Mouse (Mus musculus): ENCODE measurements around the gene Rcc1l. TPM values are rescaled to one million over a fixed set of nuclear protein-coding genes. Genes with fewer than 3 reads are reported as not detected.

Gene Rcc1l
- polyA plus RNA-seq, 1 experiment from 2014 or later: 35.2 TPM

- H3K4me2 ChIP-seq (replicated peaks; ENCODE audit: low read depth, low read length): no peak overlapping the region
- 89% methylated on average over 7 of the region's 7 CpGs for WGBS
- H3K4me3 ChIP-seq (ENCODE audit: low read length): no peak overlapping the region
- H3K4me1 ChIP-seq (ENCODE audit: control insufficient read depth, insufficient read depth, low read length): no peaks in the 10 kb centered on the region
- peaks cover 68% of the 10 kb centered on the region for H3K36me3 ChIP-seq (ENCODE audit: control insufficient read depth, insufficient read depth, low read length)
- no peak overlapping the region for H3K9ac ChIP-seq (ENCODE audit: low read depth, low read length)
- H3K27me3 ChIP-seq (ENCODE audit: control insufficient read depth, insufficient read depth, low read length): no peaks in the 10 kb centered on the region
- no peaks in the 10 kb centered on the region for H3K9me3 ChIP-seq (ENCODE audit: control insufficient read depth, low read length)
- no peak overlapping the region for H3K27ac ChIP-seq (ENCODE audit: low read depth, low read length)
- no peak for ATAC-seq (ENCODE audit: low FRiP score, low TSS enrichment)
Observed at GRCm38 (mm10) chr5:134155916-134156466, 20.6 kb downstream of the Rcc1l start.

GRCm38 (mm10) chr5:134151895-134152294 is 24.7 kb downstream of the Rcc1l start:
- 89% methylated on average over 11 of the region's 11 CpGs for WGBS
- Histone ChIP-seq H3K4me3 (ENCODE audit: low read length) (no peak overlapping the region), H3K4me2 (replicated peaks; ENCODE audit: low read depth, low read length) (no peak overlapping the region), H3K9me3 (ENCODE audit: control insufficient read depth, low read length) (no peaks in the 10 kb centered on the region), H3K36me3 (ENCODE audit: control insufficient read depth, insufficient read depth, low read length) (peaks cover 57% of the 10 kb centered on the region), H3K27ac (ENCODE audit: low read depth, low read length) (no peak overlapping the region), H3K9ac (ENCODE audit: low read depth, low read length) (no peak overlapping the region), H3K27me3 (ENCODE audit: control insufficient read depth, insufficient read depth, low read length) (no peaks in the 10 kb centered on the region), H3K4me1 (ENCODE audit: control insufficient read depth, insufficient read depth, low read length) (no peaks in the 10 kb centered on the region; the same call in 1 of the 2 replicates)
- no peak for ATAC-seq (ENCODE audit: low FRiP score, low TSS enrichment)

DNA sequence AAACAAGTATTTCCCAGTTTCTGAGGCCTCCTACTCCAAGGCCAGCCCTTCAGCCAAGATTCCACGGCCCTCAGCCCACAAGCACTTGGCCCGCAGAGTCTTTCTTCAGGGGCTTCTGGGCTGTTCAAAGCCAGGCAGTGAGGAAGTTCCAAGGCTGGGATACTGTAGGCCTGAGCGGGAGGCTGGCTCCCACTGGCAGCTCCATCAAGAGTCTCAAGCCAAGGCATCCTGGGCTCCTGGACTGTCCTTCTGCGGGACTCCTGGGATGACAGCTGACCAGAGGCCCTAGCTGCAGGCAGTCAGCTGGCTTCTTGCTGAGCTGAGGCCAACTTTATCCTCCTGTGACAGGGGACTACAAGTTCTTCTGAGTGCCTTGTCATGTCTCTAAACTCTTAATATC is 28.4 kb downstream of the Rcc1l start:
- ATAC-seq (ENCODE audit: low FRiP score, low TSS enrichment): no peak
- H3K4me2 ChIP-seq (replicated peaks; ENCODE audit: low read depth, low read length): no peak overlapping the region
- WGBS: 88% methylated on average over 4 of the region's 4 CpGs
- H3K9ac ChIP-seq (ENCODE audit: low read depth, low read length): no peak overlapping the region
- H3K9me3 ChIP-seq (ENCODE audit: control insufficient read depth, low read length): peaks cover 3% of the 10 kb centered on the region; the same call in 1 of the 2 replicates
- no peak overlapping the region for H3K4me3 ChIP-seq (ENCODE audit: low read length)
- no peaks in the 10 kb centered on the region; the same call in 1 of the 2 replicates for H3K4me1 ChIP-seq (ENCODE audit: control insufficient read depth, insufficient read depth, low read length)
- no peaks in the 10 kb centered on the region for H3K27me3 ChIP-seq (ENCODE audit: control insufficient read depth, insufficient read depth, low read length)
- H3K27ac ChIP-seq (ENCODE audit: low read depth, low read length): no peak overlapping the region
- peaks cover 33% of the 10 kb centered on the region for H3K36me3 ChIP-seq (ENCODE audit: control insufficient read depth, insufficient read depth, low read length)

GRCm38 (mm10) chr5:134147194-134147753 is 29.3 kb downstream of the Rcc1l start:
- Histone ChIP-seq H3K27ac (ENCODE audit: low read depth, low read length) (no peak overlapping the region), H3K27me3 (ENCODE audit: control insufficient read depth, insufficient read depth, low read length) (no peaks in the 10 kb centered on the region), H3K9me3 (ENCODE audit: control insufficient read depth, low read length) (peaks cover 3% of the 10 kb centered on the region; the same call in 1 of the 2 replicates), H3K9ac (ENCODE audit: low read depth, low read length) (no peak overlapping the region), H3K4me1 (ENCODE audit: control insufficient read depth, insufficient read depth, low read length) (no peaks in the 10 kb centered on the region; the same call in 1 of the 2 replicates), H3K4me2 (replicated peaks; ENCODE audit: low read depth, low read length) (no peak overlapping the region), H3K4me3 (ENCODE audit: low read length) (no peak overlapping the region), H3K36me3 (ENCODE audit: control insufficient read depth, insufficient read depth, low read length) (peaks cover 31% of the 10 kb centered on the region)
- WGBS: 92% methylated on average over 10 of the region's 10 CpGs
- ATAC-seq (ENCODE audit: low FRiP score, low TSS enrichment): no peak

- ATAC-seq (ENCODE audit: low FRiP score, low TSS enrichment): no peak
- WGBS: 98% methylated on average over 8 of the region's 8 CpGs
- H3K27ac ChIP-seq (ENCODE audit: low read depth, low read length): no peak overlapping the region
- peaks cover 14% of the 10 kb centered on the region; the same call in 1 of the 2 replicates for H3K36me3 ChIP-seq (ENCODE audit: control insufficient read depth, insufficient read depth, low read length)
- H3K4me1 ChIP-seq (ENCODE audit: control insufficient read depth, insufficient read depth, low read length): no peaks in the 10 kb centered on the region; the same call in 1 of the 2 replicates
- H3K27me3 ChIP-seq (ENCODE audit: control insufficient read depth, insufficient read depth, low read length): no peaks in the 10 kb centered on the region
- H3K4me2 ChIP-seq (replicated peaks; ENCODE audit: low read depth, low read length): no peak overlapping the region
- peaks cover 3% of the 10 kb centered on the region; the same call in 1 of the 2 replicates for H3K9me3 ChIP-seq (ENCODE audit: control insufficient read depth, low read length)
- H3K9ac ChIP-seq (ENCODE audit: low read depth, low read length): no peak overlapping the region
- H3K4me3 ChIP-seq (ENCODE audit: low read length): no peak overlapping the region
Observed at GRCm38 (mm10) chr5:134144986-134145385, 31.6 kb downstream of the Rcc1l start.

- H3K27ac ChIP-seq (ENCODE audit: low read depth, low read length): no peak overlapping the region
- 88% methylated on average over 11 of the region's 11 CpGs for WGBS
- H3K9ac ChIP-seq (ENCODE audit: low read depth, low read length): no peak overlapping the region
- H3K4me1 ChIP-seq (ENCODE audit: control insufficient read depth, insufficient read depth, low read length): no peaks in the 10 kb centered on the region
- H3K36me3 ChIP-seq (ENCODE audit: control insufficient read depth, insufficient read depth, low read length): peaks cover 4% of the 10 kb centered on the region; the same call in 1 of the 2 replicates
- no peak overlapping the region for H3K4me3 ChIP-seq (ENCODE audit: low read length)
- no peaks in the 10 kb centered on the region for H3K27me3 ChIP-seq (ENCODE audit: control insufficient read depth, insufficient read depth, low read length)
- H3K4me2 ChIP-seq (replicated peaks; ENCODE audit: low read depth, low read length): no peak overlapping the region
- no peak for ATAC-seq (ENCODE audit: low FRiP score, low TSS enrichment)
- H3K9me3 ChIP-seq (ENCODE audit: control insufficient read depth, low read length): peaks cover 3% of the 10 kb centered on the region; the same call in 1 of the 2 replicates
Observed at GRCm38 (mm10) chr5:134142381-134142780, 34.2 kb downstream of the Rcc1l start.

- Histone ChIP-seq H3K36me3 (ENCODE audit: control insufficient read depth, insufficient read depth, low read length) (peaks cover 7% of the 10 kb centered on the region; the same call in 1 of the 2 replicates), H3K4me1 (ENCODE audit: control insufficient read depth, insufficient read depth, low read length) (no peaks in the 10 kb centered on the region), H3K4me3 (ENCODE audit: low read length) (no peak overlapping the region), H3K9ac (ENCODE audit: low read depth, low read length) (no peak overlapping the region), H3K4me2 (replicated peaks; ENCODE audit: low read depth, low read length) (no peak overlapping the region), H3K9me3 (ENCODE audit: control insufficient read depth, low read length) (peaks cover 3% of the 10 kb centered on the region; the same call in 1 of the 2 replicates), H3K27ac (ENCODE audit: low read depth, low read length) (no peak overlapping the region), H3K27me3 (ENCODE audit: control insufficient read depth, insufficient read depth, low read length) (no peaks in the 10 kb centered on the region)
- 72% methylated on average over 7 of the region's 7 CpGs for WGBS
- ATAC-seq (ENCODE audit: low FRiP score, low TSS enrichment): no peak
Observed at GRCm38 (mm10) chr5:134141236-134141635, 35.3 kb downstream of the Rcc1l start.

DNA sequence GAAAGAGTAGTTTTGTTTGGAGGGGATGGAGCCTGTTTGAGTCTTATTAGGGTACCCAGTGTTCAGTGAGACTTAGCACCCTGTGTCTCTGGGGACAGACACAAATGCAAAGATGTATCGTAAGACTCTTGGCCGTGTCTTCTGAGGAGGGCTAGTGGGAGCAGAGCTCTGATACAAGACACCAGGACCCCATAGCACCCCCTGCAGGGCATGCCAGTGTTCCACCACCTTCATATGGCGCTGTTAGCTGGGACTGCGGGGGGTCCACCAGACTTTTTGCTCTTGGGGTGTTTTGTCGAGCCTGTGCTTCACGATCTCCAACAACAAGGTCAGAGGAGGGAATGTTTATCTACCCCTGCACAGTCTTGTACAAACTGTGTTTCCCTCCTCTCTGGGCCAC is 37.1 kb downstream of the Rcc1l start:
- H3K36me3 ChIP-seq (ENCODE audit: control insufficient read depth, insufficient read depth, low read length): peaks cover 7% of the 10 kb centered on the region
- no peak overlapping the region for H3K4me3 ChIP-seq (ENCODE audit: low read length)
- H3K27ac ChIP-seq (ENCODE audit: low read depth, low read length): no peak overlapping the region
- no peak overlapping the region for H3K9ac ChIP-seq (ENCODE audit: low read depth, low read length)
- H3K27me3 ChIP-seq (ENCODE audit: control insufficient read depth, insufficient read depth, low read length): no peaks in the 10 kb centered on the region
- H3K4me2 ChIP-seq (replicated peaks; ENCODE audit: low read depth, low read length): no peak overlapping the region
- H3K4me1 ChIP-seq (ENCODE audit: control insufficient read depth, insufficient read depth, low read length): no peaks in the 10 kb centered on the region
- no peak for ATAC-seq (ENCODE audit: low FRiP score, low TSS enrichment)
- WGBS: 79% methylated on average over 6 of the region's 6 CpGs
- H3K9me3 ChIP-seq (ENCODE audit: control insufficient read depth, low read length): no peaks in the 10 kb centered on the region

- no peak overlapping the region for H3K9ac ChIP-seq (ENCODE audit: low read depth, low read length)
- no peak overlapping the region for H3K27ac ChIP-seq (ENCODE audit: low read depth, low read length)
- no peak overlapping the region for H3K4me3 ChIP-seq (ENCODE audit: low read length)
- peaks cover 7% of the 10 kb centered on the region for H3K36me3 ChIP-seq (ENCODE audit: control insufficient read depth, insufficient read depth, low read length)
- H3K9me3 ChIP-seq (ENCODE audit: control insufficient read depth, low read length): no peaks in the 10 kb centered on the region
- no peak for ATAC-seq (ENCODE audit: low FRiP score, low TSS enrichment)
- 78% methylated on average over 5 of the region's 5 CpGs for WGBS
- no peak overlapping the region for H3K4me2 ChIP-seq (replicated peaks; ENCODE audit: low read depth, low read length)
- H3K27me3 ChIP-seq (ENCODE audit: control insufficient read depth, insufficient read depth, low read length): no peaks in the 10 kb centered on the region
- H3K4me1 ChIP-seq (ENCODE audit: control insufficient read depth, insufficient read depth, low read length): no peaks in the 10 kb centered on the region
Observed at GRCm38 (mm10) chr5:134137933-134138332, 38.6 kb downstream of the Rcc1l start.
